Mouse (Mus musculus) urinary bladder, adult 18-20 months (tissue): Measurements from ENCODE around the gene Pnpla5.
A peak's percentile ranks its signal among the peaks of the same experiment; 100 is the strongest.
"Not testable (repeated sequence)": the region's sequence is repeated elsewhere in the genome, so short reads cannot be mapped to it uniquely, and the experiment has no call there.

Source experiments
- DNase-seq, 2 experiments: peaks; one replicate each; pipeline ENCODE4 v3.0.0; 2022; ENCODE audit warnings: low spot score in 2 of 2, mixed read lengths in 2 of 2

Pnpla5 gene

GRCm38 (mm10) chr15:84123075-84123474, at the start of gene Pnpla5:
TSS of gene Pnpla5 (minus strand) at chr15:84123175.
- DNase-seq = no peak

DNA sequence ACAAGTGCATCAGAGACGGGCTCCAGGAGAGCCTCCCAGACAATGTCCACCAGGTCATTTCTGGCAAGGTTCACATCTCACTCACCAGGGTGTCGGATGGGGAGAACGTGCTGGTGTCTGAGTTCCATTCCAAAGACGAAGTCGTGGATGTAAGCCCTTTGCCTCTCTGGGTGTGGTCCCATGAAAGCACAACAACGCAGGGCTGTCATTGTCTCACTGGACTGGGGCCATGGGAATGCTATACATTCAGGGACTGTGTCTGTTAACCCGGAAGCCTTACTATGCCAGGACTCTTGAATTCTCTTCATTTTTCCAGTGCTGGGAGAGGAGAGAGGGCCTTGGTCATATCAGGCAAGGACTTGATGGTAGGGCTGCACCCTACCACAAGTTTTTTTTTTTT, 48.2 kb upstream of the Pnpla5 start:
- no peak for DNase-seq

DNA sequence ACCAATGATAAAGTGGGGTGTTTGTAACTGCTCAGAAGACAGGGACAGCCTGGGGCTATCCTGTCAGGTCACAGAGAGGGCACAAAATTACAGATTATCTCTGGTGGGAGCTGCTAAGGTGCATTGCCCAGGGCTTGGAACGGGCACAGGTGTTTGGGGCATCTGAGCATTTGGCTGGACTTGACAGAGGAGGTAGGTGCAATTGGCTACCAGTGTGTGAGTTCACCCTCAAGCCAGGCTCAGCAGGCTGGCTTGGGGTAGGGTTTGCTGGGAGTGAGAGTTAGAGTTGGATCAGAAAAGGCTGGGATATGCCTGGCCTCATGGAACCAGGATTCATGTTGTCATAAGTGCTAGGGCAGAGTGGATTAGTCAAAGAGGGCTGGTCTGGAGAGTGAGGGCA, 46.5 kb upstream of the Pnpla5 start:
- no peak for DNase-seq

- no peak for DNase-seq
Observed at GRCm38 (mm10) chr15:84168170-84169161, 45.5 kb upstream of the Pnpla5 start.

DNA sequence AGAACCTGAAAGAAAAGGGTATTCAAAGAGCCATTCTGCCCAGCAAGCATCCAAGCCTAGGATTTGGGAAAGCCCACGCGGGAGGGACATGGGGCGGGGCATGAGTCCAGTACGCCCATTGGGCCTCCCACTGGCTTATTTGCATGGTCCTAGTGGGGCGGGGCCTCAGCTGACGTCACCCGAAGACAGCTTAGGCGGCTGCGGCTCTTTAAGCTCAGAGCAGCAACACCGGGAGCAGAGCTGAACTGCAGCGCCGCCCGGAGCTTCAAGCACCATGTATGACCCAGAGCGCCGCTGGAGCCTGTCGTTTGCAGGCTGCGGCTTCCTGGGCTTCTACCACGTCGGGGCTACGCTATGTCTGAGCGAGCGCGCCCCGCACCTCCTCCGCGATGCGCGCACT, 44.6 kb upstream of the Pnpla5 start, which contains the start of gene Pnpla3:
Gene Pnpla3, plus strand, starts transcription at position 238 of the 400 bp plus-strand sequence.
- DNase-seq = peak; percentile 88 to 89

DNA sequence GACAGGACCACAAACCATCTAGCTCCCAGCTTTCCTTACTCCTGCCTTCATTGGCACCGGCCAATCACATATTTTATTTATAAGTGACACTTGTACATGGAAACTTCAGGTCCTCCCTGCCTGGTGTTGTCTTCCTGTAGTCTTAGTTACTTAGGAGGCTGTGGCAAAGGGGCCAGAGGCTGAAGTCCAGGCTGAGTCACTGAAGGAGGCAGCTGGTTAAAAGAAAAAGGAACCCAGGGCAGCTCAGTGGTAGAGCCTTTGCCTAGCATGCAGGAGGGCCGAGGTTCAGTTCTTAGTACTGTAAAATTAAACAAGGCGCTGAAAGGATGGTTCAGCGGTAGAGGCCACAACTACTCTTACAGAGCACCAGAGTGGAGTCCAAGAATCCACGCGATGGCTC, 43.8 kb upstream of the Pnpla5 start:
- no peak for DNase-seq

DNA sequence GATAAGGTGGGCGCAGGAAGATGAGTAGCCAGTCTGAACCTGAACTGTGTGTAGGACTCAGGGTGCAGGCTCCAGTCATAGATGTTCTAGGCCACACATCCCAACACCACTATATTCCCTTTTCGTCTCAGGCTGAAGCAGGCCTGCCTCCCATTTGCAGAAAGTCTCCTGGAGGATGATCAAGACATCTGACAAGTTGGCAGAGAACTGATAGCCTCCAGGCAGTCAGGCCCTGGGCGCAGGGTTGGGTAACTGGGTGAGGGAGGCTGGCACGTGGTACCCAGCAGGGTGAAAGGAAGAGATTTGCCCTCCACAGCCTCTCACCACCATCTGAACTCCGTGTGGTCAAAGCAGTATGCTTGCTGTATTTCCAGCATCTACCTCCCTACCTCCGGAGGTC, 38.9 kb upstream of the Pnpla5 start:
- no peak for DNase-seq

- DNase-seq = not testable (repeated sequence)
Observed at GRCm38 (mm10) chr15:84157530-84157929, 34.6 kb upstream of the Pnpla5 start.

DNA sequence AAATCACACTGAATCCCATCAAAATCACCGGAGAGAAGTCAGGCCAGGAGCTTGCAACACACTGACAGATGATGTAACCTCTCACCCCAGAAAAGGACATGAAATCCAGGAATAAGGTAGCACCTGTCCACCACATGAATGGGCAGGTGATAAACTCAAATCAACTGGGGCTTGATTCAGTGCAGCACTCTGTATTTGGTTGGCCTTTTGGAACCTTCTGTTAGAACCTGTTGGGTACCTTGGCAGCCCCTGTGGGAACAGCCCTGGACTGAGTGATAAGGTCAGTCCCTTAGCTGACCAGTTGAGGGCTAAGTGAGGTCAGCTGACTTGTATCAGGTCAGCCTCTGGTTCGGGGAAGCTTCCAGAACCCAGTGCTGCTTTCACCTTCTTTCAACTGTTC, 33.2 kb upstream of the Pnpla5 start:
- DNase-seq = no peak

GRCm38 (mm10) chr15:84140929-84141328, 18.0 kb upstream of the Pnpla5 start:
- DNase-seq = no peak

DNA sequence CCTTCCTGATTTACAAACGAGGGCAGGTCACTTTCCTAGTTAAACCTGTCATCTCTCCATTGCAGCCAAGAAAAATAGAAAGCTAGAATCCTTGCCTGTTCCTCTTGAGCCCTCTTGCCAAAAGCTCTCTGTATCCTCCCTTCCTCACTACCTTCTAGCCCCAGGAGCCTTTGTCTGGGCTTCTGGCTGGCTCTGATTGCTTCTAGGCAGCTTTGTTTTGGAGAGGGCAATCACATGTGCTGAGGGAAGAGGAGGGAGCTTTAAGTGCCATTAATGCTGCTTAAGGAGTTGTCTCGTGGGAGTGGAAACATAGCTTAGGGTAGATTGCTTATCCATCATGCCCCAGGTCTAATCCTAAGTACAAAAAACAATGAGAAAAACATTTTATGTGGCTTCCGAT, 17.1 kb upstream of the Pnpla5 start:
- no peak for DNase-seq

- no peak for DNase-seq
Observed at GRCm38 (mm10) chr15:84139592-84140005, 16.6 kb upstream of the Pnpla5 start.

GRCm38 (mm10) chr15:84136473-84137415, 13.8 kb upstream of the Pnpla5 start:
- no peak for DNase-seq

- DNase-seq = no peak
Observed at GRCm38 (mm10) chr15:84135472-84135871, 12.5 kb upstream of the Pnpla5 start.

- no peak for DNase-seq
Observed at GRCm38 (mm10) chr15:84133440-84133839, 10.5 kb upstream of the Pnpla5 start.

DNA sequence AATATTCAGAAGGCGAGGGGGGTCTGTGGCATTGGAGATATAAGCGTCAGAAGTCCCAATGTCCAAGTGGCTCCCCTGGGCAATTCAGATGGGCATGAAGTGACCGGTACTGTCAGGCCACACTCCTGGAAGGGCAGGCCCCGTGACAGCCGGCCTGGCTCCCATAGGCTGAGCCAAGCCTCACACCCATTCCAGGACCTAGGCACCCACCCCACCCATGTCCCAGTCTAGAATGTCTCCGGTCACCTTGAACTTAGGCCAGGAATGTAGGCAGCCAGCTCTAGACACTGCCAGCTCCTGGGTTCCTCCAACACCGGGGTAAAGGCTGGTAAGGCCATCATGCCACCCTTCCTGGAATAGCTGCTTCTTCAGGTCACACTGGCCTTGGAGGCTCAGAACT, 9.0 kb upstream of the Pnpla5 start:
- DNase-seq = no peak

DNA sequence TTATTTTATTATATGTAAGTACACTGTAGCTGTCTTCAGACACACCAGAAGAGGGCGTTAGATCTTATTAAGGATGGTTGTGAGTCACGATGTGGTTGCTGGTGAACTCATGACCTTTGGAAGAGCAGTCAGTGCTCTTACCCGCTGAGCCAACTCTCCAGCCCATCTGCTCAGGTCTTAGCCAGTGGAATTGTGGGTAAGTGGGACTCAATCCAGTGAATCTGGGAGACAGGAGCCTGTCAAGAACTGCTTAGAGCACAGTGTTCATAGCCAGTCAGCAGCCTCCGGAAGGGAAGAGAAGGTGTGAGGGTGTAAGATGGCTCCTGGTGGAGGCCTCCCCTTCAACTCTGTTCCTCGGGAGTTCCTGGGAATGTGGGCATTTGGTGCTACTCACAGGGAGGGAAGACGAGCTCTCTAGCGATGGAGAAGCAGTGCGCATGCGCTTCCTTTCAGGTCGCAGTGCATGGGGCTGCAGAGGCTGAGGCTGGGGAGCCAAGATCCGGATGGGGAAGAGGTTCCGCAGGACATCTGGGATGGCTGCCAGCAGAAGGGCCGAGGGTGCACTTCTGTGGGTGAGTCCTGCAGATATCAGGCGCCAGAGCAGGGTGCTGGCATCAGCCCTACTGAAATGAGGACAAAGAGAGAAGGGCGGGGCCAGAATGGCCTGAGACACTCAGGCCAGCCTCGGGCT, 8.3 kb upstream of the Pnpla5 start:
- no peak for DNase-seq

- DNase-seq = no peak
Observed at GRCm38 (mm10) chr15:84126871-84127270, 3.9 kb upstream of the Pnpla5 start.

- DNase-seq = no peak
Observed at GRCm38 (mm10) chr15:84126447-84126846, 3.5 kb upstream of the Pnpla5 start.

DNA sequence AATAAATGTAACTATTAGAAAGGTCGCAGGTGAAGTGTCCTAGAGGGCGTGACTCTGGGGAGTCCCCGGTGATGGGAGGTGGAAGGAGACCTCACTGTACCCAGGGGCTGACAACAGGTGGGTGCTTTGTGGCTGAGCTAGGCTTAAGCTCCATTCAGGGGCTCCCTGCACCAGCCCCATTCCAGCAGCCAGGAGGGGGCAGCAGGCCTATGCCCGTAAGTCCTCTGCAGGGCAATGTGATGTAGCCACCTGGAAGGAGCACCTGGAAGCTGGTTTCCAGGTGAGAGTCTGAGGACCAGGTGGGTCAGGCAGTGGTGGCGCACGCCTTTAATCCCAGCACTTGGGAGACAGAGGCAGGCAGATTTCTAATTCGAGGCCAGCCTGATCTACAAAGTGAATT, 1.1 kb upstream of the Pnpla5 start:
- DNase-seq = no peak

- no peak for DNase-seq
Observed at GRCm38 (mm10) chr15:84121036-84121435, 1.9 kb downstream of the Pnpla5 start.

DNA sequence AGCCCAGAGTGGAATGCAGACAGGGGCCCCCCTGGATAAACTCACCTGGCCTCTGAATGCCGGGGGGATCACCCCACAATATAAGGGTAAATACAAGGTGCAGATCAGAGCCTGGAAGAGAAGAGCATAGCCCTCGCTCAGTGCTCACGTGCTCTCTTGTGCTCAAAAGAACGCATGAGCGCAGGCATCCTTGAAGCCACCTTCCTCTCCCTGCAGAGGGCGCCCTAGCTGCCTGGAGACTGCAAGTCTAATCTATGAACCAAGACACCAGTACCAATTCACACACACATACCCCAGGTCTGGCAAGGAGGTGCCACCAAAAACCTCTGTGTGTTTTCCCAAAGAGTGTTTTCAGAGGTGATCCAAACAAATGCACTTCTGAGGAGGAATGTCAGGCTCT, 2.4 kb downstream of the Pnpla5 start:
- DNase-seq = no peak
